Mouse (Mus musculus) gastrocnemius, postnatal 10 days (tissue): ENCODE measurements around the gene Ankrd40. TPM values are rescaled to one million over a fixed set of nuclear protein-coding genes. Genes with fewer than 3 reads are reported as not detected.

ENCODE experiments used
- DNase-seq: peaks from one replicate; pipeline ENCODE4 v3.0.0; 2021; ENCODE audit warnings: mixed read lengths
- total RNA-seq, 2 experiments: library from RNA; stranded (reverse); gene quantifications; 2 replicates each; pipeline ENCODE4 v1.2.3; 2021

The Ankrd40 gene
- total RNA-seq, 2 experiments from 2014 or later: 135 to 141 TPM

GRCm38 (mm10) chr11:94322636-94323035 lies 5.2 kb upstream of the Ankrd40 start:
- DNase-seq: no peak

GRCm38 (mm10) chr11:94323271-94323925 lies 4.4 kb upstream of the Ankrd40 start:
- DNase-seq: no peak

GRCm38 (mm10) chr11:94324618-94325017 lies 3.2 kb upstream of the Ankrd40 start:
- DNase-seq: no peak

GRCm38 (mm10) chr11:94326961-94327411 lies 815 bp upstream of the Ankrd40 start:
- DNase-seq: no peak

- no peak for DNase-seq
Observed at GRCm38 (mm10) chr11:94328644-94329025, 834 bp downstream of the Ankrd40 start.

- DNase-seq: peak; percentile 38
Observed at GRCm38 (mm10) chr11:94329270-94329891, 1.6 kb downstream of the Ankrd40 start.

- no peak for DNase-seq
Observed at GRCm38 (mm10) chr11:94330211-94330610, 2.4 kb downstream of the Ankrd40 start.

- DNase-seq: no peak
Observed at GRCm38 (mm10) chr11:94332726-94333125, 4.9 kb downstream of the Ankrd40 start.

- DNase-seq: no peak
Observed at GRCm38 (mm10) chr11:94334386-94334968, 6.7 kb downstream of the Ankrd40 start.

GRCm38 (mm10) chr11:94336551-94336950 lies 8.8 kb downstream of the Ankrd40 start:
- no peak for DNase-seq

GRCm38 (mm10) chr11:94338347-94338746 lies 10.5 kb downstream of the Ankrd40 start:
- no peak for DNase-seq

- DNase-seq: no peak
Observed at GRCm38 (mm10) chr11:94339732-94340585, 12.2 kb downstream of the Ankrd40 start.

- no peak for DNase-seq
Observed at GRCm38 (mm10) chr11:94340948-94341933, 13.4 kb downstream of the Ankrd40 start.

GRCm38 (mm10) chr11:94342114-94342905 lies 14.5 kb downstream of the Ankrd40 start:
- DNase-seq: no peak

- no peak for DNase-seq
Observed at GRCm38 (mm10) chr11:94343955-94344358, 16.2 kb downstream of the Ankrd40 start.

GRCm38 (mm10) chr11:94344470-94344869 lies 16.7 kb downstream of the Ankrd40 start:
- no peak for DNase-seq

- no peak for DNase-seq
Observed at GRCm38 (mm10) chr11:94345926-94346325, 18.1 kb downstream of the Ankrd40 start.

- no peak for DNase-seq
Observed at GRCm38 (mm10) chr11:94346611-94347010, 18.8 kb downstream of the Ankrd40 start.

GRCm38 (mm10) chr11:94347063-94347575 lies 19.3 kb downstream of the Ankrd40 start:
- DNase-seq: no peak

- DNase-seq: no peak
Observed at GRCm38 (mm10) chr11:94349839-94350238, 22.0 kb downstream of the Ankrd40 start.
